Mouse (Mus musculus) embryo, embryonic 11 days (tissue): ENCODE results near the gene Ski.

Experiments
- DNase-seq: peaks from one replicate; pipeline ENCODE4 v3.0.0-alpha.2; 2015

Gene Ski

DNA sequence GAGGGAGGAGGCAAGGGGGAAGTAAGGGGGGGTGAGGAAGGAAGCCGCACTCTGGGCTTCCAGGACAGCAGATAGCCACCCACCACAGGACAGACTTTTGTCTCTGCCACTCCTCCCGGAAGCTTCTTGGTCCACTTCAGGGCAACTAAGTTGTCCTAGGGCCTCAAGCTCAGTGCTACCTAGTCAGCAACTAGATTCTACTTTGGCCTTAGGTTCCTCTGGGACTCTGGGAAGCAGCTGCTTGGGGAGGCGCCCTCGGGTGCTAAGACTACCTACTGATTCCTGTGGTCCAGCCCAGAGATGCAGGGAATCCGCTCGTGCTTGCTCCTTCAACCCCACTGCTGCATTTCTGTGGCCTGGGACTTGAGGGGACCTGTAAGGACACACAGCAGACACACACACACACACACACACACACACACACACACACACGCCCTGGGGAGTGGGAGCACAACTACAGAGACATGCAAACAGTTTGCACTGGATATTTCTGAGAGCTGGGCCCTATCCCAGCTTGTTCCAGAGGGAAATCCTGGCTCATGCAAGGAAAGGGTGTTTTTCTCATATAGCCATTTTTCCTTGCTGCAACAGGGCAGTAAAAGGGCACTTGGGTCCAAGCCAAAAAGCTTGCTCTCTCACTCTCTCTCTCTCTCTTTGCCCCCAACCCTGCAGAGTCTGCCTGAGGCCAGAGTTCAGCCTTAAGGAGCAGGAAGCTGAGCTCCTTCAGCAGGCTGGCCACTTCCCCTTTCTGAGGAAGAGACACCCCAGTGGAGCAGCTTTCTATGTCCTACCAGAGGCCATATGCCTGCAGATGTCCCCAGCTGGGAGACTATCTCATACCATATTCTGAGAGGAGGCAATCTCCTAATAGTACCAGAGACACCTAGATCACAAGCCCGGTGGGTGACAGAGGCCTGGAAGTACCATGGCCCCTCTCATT lies 12.2 kb upstream of the Ski start:
- peak; percentile 45 for DNase-seq

DNA sequence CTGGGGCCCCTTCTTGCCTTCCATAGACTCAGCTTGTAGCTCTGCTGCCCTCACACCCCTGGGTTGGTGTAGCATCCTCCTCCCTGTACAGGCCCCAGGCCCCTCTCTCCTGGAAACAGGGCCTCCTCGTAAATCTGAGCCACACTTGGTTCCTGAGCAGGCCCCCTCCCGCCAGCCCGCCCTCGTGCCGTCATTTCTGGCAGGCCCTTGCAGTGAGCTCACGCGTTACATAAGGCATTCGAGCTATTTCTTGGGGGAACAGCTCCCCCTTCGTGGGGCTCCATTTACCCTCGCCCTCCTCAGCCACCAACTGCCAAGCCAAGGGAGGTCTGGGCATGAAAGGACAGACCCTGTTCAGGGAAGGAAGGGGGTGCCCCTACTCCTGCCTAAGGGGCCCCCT lies 11.5 kb upstream of the Ski start:
- peak; percentile 69 for DNase-seq

DNA sequence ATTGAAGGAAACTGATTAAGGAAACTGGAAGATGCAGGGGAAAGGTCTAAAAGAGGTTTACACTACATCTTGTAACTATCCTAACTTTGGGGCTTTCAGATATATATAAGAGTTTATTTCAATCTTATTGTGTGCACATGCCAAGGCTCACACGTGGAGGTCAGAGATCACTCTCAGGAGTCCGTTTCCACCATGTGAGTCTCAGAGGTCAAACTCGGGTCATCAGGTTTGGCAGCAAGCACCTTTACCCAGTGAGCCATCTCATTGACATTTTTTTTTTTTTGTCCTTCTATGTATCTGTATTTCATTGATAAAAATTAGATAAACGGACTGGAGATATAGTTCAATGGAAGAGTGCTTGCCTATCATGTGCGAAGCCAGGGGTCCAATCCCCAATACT lies 6.1 kb upstream of the Ski start:
- no peak for DNase-seq

DNA sequence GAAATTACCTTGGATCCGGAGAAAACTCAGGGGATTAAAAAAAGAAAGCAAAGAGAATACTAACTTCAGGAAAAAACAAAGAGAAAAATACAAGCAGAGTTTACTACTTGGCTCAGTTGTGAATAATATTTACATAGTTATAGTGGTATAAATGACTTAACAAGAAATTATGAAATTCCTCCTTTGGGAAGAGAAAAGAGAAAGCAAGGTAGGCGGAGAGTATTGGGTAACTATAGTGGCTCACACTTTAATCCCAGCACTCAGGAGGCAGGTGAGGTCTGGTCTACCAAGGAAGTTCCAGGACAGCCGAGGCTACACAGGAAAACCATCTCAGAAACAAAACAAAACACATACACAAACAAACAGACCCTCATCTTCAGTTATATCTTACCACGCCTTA lies 5.6 kb upstream of the Ski start:
- DNase-seq, result no peak

DNA sequence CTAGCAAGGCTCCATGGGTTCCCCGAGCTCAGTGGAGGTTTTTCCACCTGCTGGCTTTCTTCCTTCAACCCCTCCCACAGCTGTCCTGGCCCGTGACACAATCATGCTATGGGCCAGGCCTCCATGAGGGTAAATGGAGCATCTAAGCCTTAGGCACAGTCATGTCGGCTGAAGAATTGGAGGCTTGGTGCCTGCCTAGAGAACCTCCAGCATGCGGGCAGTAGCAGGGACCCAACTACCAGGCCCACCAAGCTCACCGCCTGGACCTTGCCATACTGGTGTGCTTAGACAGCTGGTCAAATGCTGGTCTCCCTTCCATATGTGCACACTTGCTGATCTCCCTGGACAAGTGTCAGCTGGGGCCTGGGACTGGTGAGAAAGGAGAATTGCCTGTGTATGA lies 3.5 kb upstream of the Ski start:
- DNase-seq, result no peak

DNA sequence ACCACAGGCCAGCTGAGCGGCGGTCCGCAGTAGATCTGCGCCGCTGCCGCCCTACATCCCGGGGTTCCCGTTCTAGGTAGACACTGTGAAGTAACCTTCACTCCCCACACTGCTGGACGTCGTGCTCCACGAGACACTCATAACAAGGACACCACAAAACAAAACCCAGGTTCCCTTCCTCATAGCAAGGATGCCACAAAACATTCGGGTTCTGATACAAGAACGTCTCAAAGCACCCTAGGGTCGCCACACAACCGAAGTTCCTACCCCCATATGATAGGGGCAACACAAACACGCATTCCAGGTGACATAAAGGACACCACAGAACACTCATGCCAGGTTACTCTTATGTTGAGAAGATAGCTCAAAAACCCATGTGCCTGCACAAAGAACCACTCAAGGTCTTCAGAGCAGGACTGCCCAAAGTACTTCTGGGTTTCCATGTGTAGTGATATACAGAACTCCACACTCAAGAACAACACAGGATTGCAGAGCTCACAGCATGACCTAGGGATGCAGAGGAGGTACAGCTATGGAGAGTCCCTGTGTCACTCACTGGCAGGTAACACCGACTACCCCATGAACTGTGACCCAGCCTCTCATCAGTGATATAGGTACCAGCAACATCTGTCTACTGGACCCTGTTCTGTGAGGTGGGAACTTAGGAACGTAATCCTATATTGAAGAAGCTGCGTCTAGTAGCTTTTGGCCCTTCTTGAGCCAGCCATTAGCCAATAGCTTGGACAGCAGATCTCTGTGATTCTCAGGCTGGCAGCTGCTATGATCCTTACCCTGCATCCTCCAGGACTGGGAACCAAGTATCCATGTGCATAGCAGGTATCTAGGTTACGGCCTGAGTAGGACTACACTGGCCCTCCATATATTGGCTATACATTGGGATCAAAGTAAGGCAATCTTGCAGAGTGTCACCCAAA lies 1.5 kb upstream of the Ski start:
- DNase-seq, result no peak

DNA sequence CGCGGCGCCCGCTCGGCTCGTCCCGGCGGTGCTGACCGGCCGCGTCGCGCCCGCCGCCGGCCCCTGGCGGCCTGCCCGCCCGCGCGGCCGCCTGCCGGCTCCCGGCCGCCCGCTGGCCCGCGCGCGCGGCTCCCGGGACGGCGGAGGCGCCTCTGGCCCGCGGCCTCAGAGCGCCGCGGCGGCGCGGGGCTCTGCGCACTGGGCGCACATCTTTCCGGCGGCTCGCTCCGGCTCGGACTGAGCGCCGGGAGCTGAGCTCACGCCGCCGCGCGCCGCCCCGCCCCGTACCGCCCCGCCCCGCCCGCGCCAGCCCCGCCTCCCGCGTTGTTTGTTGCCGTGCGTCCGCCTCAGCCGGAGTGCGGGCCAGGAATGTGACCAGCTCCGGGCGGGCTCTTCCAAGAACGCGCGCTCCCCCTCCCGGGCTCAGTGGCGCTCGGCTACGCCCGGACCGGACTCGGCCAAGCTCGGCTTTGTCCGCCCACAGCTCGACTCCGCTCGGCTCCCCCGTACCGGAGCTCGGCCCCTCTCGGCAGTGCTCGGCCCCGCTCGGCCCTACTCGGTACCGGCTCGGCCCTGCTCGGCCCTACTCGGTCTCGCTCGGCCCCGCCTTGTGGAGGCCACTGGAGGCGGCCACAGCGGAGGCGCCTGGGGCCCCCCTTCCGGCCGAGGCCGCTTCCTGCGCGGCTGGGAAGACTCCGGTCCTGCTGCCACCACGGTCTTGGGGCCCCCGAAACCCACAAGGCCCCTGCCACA lies 625 bp upstream of the Ski start:
- peak; percentile 99 for DNase-seq

DNA sequence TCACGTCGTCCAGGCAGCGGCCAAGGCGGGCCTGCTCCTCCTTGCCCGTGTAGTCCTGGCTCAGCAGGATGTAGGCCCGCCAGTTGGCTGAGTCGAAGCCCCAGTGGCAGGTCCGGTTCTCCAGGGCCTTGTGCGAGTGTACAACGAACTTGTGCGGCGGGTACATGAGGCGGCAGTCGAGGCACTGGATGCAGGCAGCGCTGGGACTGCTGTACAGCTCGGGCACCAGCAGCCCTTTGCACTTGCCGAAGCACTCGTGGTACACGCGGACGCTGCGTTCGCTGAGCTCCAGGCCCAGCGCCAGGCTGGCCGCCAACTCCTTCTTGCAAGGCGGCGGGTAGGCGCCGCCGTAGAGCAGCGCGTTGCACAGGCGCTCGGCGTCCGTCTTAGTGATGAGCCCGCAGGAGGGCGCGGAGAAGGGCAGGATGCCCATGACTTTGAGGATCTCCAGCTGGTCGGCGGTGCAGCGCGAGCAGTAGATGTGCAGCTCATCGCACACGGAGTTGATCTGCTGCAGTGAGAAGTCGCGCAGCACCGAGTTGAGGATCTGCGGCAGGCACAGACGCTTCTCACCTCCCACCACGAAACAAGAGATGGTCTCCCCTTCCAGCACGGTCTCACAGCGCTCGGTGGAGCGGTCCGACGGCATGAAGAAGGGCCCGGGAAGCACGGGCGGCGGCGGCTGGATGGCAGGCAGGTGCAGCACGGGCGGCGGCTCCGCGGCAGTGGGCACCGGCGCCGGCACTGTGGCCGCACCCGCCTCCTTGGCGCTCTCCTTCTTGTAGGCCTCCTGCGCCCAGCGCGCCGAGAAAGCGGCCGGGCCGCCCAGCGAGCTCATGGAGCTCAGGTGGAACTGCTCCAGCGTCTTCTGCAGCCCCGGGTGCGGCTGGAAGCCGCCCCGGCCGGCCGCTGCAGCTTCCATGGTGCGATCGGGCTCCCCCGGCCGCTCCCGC lies 517 bp downstream of the Ski start:
- DNase-seq, result peak; percentile 77

DNA sequence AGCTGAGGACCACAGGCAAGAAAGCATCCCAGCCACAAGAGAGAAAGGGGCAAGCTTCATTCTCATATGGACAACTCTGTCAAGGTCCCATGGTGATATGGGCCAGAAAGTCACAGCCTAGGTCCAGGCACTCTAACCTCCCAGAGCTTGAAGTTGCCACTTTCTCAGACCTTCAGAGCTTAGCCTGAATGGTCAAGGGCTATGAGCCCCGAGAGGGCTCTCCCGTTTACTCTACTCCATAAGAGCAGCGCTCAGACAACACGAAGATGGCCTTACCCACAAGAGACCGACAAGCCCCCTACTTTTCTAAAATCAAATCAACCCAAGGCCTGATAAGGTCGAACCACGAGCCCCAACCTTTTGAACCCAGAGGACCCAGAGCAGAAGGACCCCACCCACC lies 1.3 kb downstream of the Ski start:
- no peak for DNase-seq

DNA sequence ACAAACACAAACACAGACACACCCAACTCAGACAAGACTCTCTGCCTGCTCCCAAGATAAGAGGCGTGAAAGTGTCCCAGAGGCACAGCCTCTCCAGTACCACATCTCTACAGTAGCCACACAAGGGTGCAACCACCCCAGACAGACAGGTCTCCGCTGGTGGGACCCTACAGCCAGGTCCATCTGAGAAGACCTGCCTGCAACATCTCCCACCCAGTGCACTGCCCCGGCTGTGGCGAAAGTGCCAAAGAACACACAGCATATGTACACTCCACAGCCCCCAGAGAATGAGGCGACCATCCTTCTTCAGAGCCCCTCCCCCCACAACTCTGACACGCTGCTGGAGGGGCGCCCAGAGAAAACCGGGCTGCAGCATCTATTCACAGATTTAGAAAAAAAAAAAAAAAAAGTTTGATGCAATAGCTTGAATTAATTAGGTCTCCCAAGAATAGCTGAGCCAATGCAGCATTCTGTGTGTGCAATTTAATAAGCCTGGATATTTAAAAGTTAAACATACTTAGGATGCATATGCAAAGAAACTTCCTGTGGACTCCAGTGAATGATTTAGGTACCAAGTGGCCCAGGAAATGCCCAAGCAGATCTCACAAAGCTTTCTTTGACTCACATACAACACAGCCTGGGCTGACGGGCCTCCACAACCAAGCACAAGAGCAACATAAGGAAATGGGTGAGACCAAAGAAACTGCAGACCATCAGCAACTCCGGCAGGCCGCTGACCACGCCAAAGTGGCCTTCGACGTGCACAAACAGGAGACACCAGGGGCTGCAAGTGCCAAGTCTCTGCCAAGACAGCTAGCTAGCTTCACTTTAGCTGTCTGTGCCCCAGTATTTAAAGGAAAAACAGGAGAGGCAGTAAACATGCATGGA lies 1.9 kb downstream of the Ski start:
- peak; percentile 47 for DNase-seq

DNA sequence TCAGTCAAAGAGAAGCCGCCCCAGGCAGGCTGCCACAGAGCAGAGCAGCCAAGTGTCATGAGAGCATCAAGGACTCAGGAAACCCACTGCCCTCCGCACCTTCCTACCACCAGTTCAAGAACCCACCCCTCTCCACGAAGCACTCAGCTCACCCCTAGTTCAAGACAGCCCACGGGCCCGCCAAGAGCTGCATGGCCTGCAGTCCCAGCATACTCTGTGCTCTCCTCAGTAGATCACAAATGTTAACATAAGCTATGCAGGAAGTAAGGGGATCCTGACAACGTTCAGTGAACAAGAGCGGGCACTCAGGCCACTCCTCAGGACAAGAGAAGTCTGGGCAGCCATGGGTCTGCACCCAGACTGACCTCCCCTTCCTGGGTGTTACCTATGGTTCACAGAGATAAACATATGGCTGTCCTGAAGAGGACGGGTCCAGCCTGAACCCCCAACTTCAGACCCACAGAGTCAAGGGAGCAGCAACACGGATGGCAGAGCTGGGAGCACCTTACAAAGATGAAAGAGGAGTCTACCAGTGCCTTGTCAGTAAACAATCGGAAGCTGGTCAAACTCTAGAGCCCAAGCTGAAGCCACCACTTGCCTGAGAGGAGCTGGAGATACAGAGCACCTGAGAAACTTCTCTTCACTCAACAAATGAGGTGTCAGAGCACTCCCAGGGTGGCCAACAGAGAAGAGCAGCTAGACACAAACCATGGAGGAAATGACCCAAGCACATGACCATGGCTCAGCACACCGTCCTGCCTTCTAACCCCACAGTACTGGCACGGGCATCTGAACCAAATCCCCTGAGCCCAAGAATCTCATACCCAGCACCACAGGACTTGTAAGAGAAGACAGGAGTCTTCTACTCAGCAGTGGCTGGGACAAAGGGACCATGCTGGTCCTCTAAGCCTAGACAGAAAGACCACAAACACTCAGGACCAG lies 2.9 kb downstream of the Ski start:
- no peak for DNase-seq

DNA sequence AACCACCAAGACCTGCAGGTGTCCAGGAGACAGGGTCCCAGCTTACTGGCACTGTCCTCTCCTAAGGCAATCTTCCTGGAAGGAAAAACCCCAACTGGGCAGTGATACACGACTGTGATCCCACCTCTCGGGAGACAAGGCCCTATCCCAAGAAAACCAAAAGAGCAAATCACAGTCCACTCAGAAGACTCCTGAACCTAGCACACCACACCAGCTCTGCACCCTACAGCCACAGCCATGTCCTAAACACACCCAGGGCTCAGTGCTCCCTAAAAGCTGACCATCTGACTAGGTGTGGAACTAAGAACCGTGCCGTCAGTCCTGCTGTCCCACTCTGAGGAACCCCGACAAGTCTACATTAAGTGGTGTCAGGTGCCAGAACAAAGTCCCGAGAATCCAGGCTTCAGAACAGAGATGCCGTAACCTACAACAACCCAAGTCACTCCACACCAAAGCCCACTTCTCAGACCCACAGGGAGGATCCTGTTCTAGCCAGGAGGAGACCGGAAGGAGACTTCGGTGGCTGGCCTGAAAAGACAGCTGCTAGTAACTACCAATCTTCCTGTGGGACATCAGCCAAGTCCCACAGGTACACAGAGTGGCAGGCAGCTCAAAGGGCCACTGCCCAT lies 4.2 kb downstream of the Ski start:
- no peak for DNase-seq

DNA sequence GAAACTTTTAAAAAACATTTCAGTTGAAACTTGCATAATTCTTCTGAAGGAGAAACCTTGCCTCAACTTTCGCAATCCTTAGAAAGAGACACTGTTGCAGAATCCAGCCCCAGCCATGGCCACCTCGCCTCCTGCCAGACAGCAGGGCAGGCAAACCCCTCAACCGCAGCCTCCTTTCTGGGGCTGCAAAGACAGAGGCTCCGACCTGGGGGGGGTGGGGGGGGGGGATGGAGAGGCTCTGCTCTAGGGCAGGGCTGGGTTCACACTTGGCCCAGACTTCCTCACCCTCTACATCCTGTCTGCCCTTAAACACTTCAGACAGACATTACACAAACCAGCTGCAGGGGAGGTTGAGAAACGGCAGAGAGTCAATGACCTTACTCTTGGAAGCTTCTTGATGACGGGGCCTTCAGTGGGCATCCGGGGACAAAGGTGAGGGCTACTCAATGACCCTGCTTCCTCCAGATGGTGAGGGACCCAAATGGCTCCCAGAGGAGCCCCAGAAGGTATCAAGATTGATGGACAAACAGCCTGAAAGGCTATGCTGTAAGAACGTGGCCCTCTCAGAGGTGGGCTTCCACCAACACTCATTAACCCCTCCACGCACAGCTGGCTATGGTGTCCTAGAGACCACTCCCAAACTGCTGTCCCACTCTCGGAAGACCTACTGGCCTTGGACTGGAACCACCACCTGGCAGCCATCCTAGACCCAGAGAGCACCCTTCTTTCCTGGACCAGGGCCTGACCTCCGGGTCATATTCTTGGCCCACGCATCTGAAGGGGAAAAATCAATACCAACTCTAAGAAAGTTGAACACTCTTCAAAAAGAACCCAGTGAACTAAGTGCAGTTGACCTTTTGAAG lies 4.9 kb downstream of the Ski start:
- peak; percentile 48 for DNase-seq

DNA sequence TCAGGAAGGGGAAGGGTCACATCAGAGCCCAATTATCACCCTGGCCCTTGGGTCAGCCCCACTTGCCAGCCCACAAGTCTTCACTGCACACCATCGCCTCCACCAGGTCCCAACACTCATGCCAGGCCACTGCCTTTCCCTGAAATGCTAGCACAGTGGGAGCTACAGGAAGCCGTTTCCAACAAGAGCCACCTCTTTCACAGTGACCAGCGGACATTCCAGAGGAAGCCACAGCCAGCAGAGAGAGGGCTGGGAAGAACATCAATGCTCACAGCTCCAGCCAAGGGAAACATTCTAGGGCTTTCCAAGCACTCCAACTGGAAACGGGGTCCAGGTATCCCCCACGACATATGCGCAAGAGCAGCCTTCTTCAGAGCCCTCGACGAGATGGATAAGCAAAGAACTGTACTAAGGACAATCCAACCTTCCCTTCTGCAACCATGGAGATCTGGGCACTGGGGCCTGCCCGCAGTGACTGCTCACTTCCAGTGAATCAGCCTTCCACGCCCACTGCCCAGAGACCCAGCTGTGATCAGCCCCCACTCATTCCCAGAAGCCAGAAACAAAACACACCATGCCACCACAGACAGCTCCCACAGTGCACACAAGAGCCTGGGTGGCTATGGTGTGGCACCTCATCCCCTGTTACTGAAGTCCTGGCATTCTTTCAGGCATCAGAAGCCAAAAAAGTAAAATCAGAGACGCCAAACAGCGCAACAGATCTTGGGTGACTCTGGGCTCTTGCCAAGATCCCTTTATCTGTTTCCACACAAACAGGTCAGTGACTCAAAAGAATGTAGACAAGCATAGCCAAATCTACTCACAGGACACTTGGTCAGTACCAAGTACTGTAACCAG lies 6.4 kb downstream of the Ski start:
- DNase-seq, result no peak

DNA sequence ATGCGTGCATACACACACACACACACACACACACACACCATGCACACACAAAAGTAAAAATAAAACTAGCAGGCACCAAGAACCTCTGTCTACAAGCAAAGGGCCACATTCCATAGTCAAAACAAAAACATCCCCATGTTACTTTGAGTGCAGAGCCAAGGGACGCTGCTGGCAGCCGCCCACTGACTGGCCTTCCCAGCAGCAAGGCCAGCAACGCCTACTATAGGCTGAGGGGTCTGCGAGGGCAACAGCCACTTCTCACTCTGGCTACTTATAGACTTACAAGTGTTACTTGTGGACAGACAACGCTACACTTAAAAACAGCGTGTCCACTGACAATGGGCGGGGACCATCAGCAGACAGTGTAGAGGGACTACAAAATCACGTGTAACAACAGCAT lies 7.2 kb downstream of the Ski start:
- no peak for DNase-seq

DNA sequence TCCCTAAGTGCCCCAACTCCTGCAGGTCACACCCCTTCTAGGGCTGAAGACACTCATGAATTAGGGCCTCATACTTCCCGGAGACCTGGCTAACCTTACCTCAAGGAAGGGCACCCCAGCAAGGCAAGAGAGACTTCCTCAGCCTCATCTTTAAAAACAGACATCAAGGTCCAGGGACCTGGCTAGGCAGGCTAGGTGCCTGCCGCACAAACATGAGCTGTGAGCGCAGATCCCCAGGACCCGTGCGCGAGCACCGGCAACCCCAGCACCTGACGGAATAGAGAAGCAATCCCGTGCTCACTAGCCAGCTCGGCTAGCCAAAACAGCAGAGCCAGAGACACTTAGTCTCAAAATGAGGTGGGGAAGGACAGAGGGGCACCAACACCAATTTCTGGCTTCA lies 7.6 kb downstream of the Ski start:
- no peak for DNase-seq

DNA sequence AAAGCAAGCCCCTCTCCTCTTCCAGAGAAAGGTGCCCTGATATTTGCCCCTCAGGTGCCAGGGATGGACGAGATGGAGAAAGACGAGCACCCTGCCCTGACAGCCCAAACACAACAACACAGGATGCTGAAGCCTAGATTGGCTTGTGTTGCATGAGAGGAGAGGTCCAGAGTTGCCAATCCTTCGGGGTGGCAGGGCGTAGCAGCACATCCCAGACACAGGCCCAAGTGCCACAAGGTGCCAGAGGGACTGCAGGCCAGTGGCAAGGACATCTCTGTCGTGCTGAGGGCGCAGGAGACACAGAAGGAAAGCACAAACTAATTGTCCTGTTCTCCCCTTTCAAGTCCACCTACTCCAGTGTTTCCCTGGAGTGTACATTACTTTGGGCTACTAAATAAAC lies 8.2 kb downstream of the Ski start:
- DNase-seq, result no peak
